Mouse (Mus musculus) midbrain, embryonic 16.5 days (tissue): ENCODE results near the gene Cenpu. TPM values are rescaled to one million over a fixed set of nuclear protein-coding genes. Genes with fewer than 3 reads are reported as not detected.

ENCODE experiments used
- ATAC-seq: fragments of 200-750 bp; cut with Nextera tagmentation; 2 replicates; pipeline ENCODE4 v1.8.0; 2017; ENCODE audit warnings: moderate TSS enrichment
- H3K27ac ChIP-seq: fragments of 300-500 bp; sonication (generic); 2 replicates; pipeline ENCODE4 v1.5.1; 2014; ENCODE audit warnings: mild to moderate bottlenecking, low read length, mixed read lengths
- H3K27me3 ChIP-seq: fragments of 300-500 bp; sonication (generic); 2 replicates; pipeline ENCODE4 v1.6.1; 2014; ENCODE audit warnings: low read depth, low read length, mixed read lengths; ENCODE audit not compliant: control insufficient read depth, insufficient read depth
- H3K36me3 ChIP-seq: fragments of 300-500 bp; sonication (generic); 2 replicates; pipeline ENCODE4 v1.6.1; 2014; ENCODE audit warnings: mild to moderate bottlenecking, low read length, moderate library complexity, mixed read lengths; ENCODE audit not compliant: control insufficient read depth, insufficient read depth
- H3K4me1 ChIP-seq: fragments of 300-500 bp; sonication (generic); 2 replicates; pipeline ENCODE4 v1.6.1; 2014; ENCODE audit warnings: mild to moderate bottlenecking, low read length, mixed read lengths; ENCODE audit not compliant: control insufficient read depth, insufficient read depth
- H3K4me2 ChIP-seq: fragments of 300-500 bp; sonication (generic); 2 replicates; pipeline ENCODE4 v1.6.1; 2014; ENCODE audit warnings: mild to moderate bottlenecking, low read length, mixed read lengths
- H3K4me3 ChIP-seq: fragments of 300-500 bp; sonication (generic); 2 replicates; pipeline ENCODE4 v1.5.1; 2014; ENCODE audit warnings: low read depth, mild to moderate bottlenecking, low read length, moderate library complexity, mixed read lengths
- H3K9ac ChIP-seq: fragments of 300-500 bp; sonication (generic); 2 replicates; pipeline ENCODE4 v1.6.1; 2014; ENCODE audit warnings: low read depth, low read length, mixed read lengths
- H3K9me3 ChIP-seq: fragments of 300-500 bp; sonication (generic); replicated peaks from 2 replicates; pipeline ENCODE4 v1.6.1; 2014; ENCODE audit warnings: mild to moderate bottlenecking, low read length, mixed read lengths; ENCODE audit not compliant: control insufficient read depth, poor library complexity, severe bottlenecking
- WGBS: fragments of 180-500 bp; shearing (Covaris S2); extraction: QIAGEN DNeasy Blood & Tissue Kit; methylation state at CpG from one replicate; pipeline ENCODE4 v1.1.7; 2014; 5-methylcytosine and 5-hydroxymethylcytosine counted together
- polyA plus RNA-seq: library from polyadenylated mRNA; unstranded; fragments of >200 nt; fragmentation: Nextera tagmentation; extraction: Ambion mirVana; gene quantifications from 2 replicates; pipeline ENCODE4 v1.2.1, GENCODE M21; 2015

The Cenpu gene
- polyA plus RNA-seq, 1 experiment from 2014 or later = 5.7 TPM

- Histone ChIP-seq H3K4me2 (no peak overlapping the region), H3K9me3 (no peaks in the 10 kb centered on the region), H3K9ac (no peak overlapping the region), H3K27ac (no peak overlapping the region), H3K4me3 (no peak overlapping the region), H3K27me3 (no peaks in the 10 kb centered on the region), H3K4me1 (no peaks in the 10 kb centered on the region), H3K36me3 (no peaks in the 10 kb centered on the region)
- no peak for ATAC-seq
- 96% methylated on average over 7 of the region's 7 CpGs for WGBS
Observed at GRCm38 (mm10) chr8:46599314-46599904, 47.6 kb downstream of the Cenpu start.

GRCm38 (mm10) chr8:46600959-46601707 is 49.3 kb downstream of the Cenpu start:
- Histone ChIP-seq H3K27me3 (no peaks in the 10 kb centered on the region), H3K36me3 (peaks cover 4% of the 10 kb centered on the region), H3K27ac (no peak overlapping the region), H3K4me1 (no peaks in the 10 kb centered on the region), H3K9ac (no peak overlapping the region), H3K9me3 (no peaks in the 10 kb centered on the region), H3K4me3 (no peak overlapping the region), H3K4me2 (no peak overlapping the region)
- 77% methylated on average over 10 of the region's 10 CpGs for WGBS
- no peak for ATAC-seq

GRCm38 (mm10) chr8:46603587-46603986 is 51.8 kb downstream of the Cenpu start:
- no peak overlapping the region for H3K27ac ChIP-seq
- H3K4me3 ChIP-seq = no peak overlapping the region
- no peaks in the 10 kb centered on the region for H3K27me3 ChIP-seq
- H3K9me3 ChIP-seq = no peaks in the 10 kb centered on the region
- peaks cover 4% of the 10 kb centered on the region for H3K36me3 ChIP-seq
- no peak overlapping the region for H3K4me2 ChIP-seq
- WGBS = 90% methylated on average over 5 of the region's 5 CpGs
- no peak overlapping the region for H3K9ac ChIP-seq
- H3K4me1 ChIP-seq = no peaks in the 10 kb centered on the region
- ATAC-seq = no peak

- WGBS = 76% methylated on average over 1 of the region's 1 CpGs
- Histone ChIP-seq H3K9me3 (no peaks in the 10 kb centered on the region), H3K9ac (no peak overlapping the region), H3K4me1 (no peaks in the 10 kb centered on the region), H3K27me3 (no peaks in the 10 kb centered on the region), H3K4me3 (no peak overlapping the region), H3K27ac (no peak overlapping the region), H3K36me3 (peaks cover 4% of the 10 kb centered on the region), H3K4me2 (no peak overlapping the region)
- no peak for ATAC-seq
Observed at GRCm38 (mm10) chr8:46606930-46607329, 55.1 kb downstream of the Cenpu start.

GRCm38 (mm10) chr8:46611557-46611956 is 59.7 kb downstream of the Cenpu start:
- no peaks in the 10 kb centered on the region for H3K9me3 ChIP-seq
- no peaks in the 10 kb centered on the region for H3K27me3 ChIP-seq
- H3K4me1 ChIP-seq = peaks cover 8% of the 10 kb centered on the region; the same call in 1 of the 2 replicates
- H3K9ac ChIP-seq = no peak overlapping the region
- no peak overlapping the region for H3K4me3 ChIP-seq
- 96% methylated on average over 8 of the region's 8 CpGs for WGBS
- no peak overlapping the region for H3K4me2 ChIP-seq
- no peak overlapping the region for H3K27ac ChIP-seq
- no peaks in the 10 kb centered on the region for H3K36me3 ChIP-seq
- ATAC-seq = no peak

GRCm38 (mm10) chr8:46612913-46613312 is 61.1 kb downstream of the Cenpu start:
- H3K4me3 ChIP-seq = no peak overlapping the region
- no peaks in the 10 kb centered on the region for H3K27me3 ChIP-seq
- H3K9ac ChIP-seq = no peak overlapping the region
- H3K36me3 ChIP-seq = no peaks in the 10 kb centered on the region
- 88% methylated on average over 4 of the region's 4 CpGs for WGBS
- ATAC-seq = no peak
- no peak overlapping the region for H3K27ac ChIP-seq
- peaks cover 8% of the 10 kb centered on the region; the same call in 1 of the 2 replicates for H3K4me1 ChIP-seq
- no peak overlapping the region for H3K4me2 ChIP-seq
- no peaks in the 10 kb centered on the region for H3K9me3 ChIP-seq

- ATAC-seq = no peak
Observed at GRCm38 (mm10) chr8:46613377-46613776, 61.5 kb downstream of the Cenpu start.

GRCm38 (mm10) chr8:46615936-46616335 is 64.1 kb downstream of the Cenpu start:
- Histone ChIP-seq H3K4me3 (no peak overlapping the region), H3K4me1 (peaks cover 22% of the 10 kb centered on the region), H3K9ac (no peak overlapping the region), H3K4me2 (peak overlapping the region; percentile 70), H3K27me3 (no peaks in the 10 kb centered on the region), H3K9me3 (no peaks in the 10 kb centered on the region), H3K27ac (no peak overlapping the region), H3K36me3 (no peaks in the 10 kb centered on the region)
- WGBS = 93% methylated on average over 8 of the region's 8 CpGs
- no peak for ATAC-seq

More at GRCm38 (mm10) chr8:46613377-46613776, 61.5 kb downstream of the Cenpu start:
- Histone ChIP-seq H3K27ac (no peak overlapping the region), H3K9ac (no peak overlapping the region), H3K4me3 (no peak overlapping the region), H3K4me1 (peaks cover 8% of the 10 kb centered on the region; the same call in 1 of the 2 replicates), H3K9me3 (no peaks in the 10 kb centered on the region), H3K27me3 (no peaks in the 10 kb centered on the region), H3K36me3 (no peaks in the 10 kb centered on the region), H3K4me2 (no peak overlapping the region)
- WGBS = 77% methylated on average over 4 of the region's 4 CpGs
